Mouse (Mus musculus): ENCODE measurements at regions not wholly inside any gene's neighbourhood (a gene's known extent, or its start where the extent isn't known, plus 50 kb on each side); places are given as distances from the start of the nearest gene placed in this dataset.

- Histone ChIP-seq H3K4me2 (ENCODE audit: low read depth) (no peak overlapping the region), H3K4me3 (ENCODE audit: insufficient read depth in 1 of 2, low read depth in 2 of 2, low read length in 2 of 2) (no peak overlapping the region), H3K36me3 (replicated peaks; ENCODE audit: control insufficient read depth, insufficient read depth, low read depth) (no peaks in the 10 kb centered on the region), H3K27me3 (ENCODE audit: control insufficient read depth, insufficient read depth, low read length) (peaks cover 42% of the 10 kb centered on the region), H3K4me1 (replicated peaks; ENCODE audit: control insufficient read depth in 2 of 2, insufficient read depth in 2 of 2, low read length in 1 of 2) (no peaks in the 10 kb centered on the region), H3K9ac (replicated peaks) (no peak overlapping the region), H3K9me3 (ENCODE audit: control insufficient read depth, low read length) (no peaks in the 10 kb centered on the region), H3K27ac (no peak overlapping the region)
- DNase-seq (ENCODE audit: low read depth in 3 of 3, low spot score in 3 of 3), result no peak
- no peak for TF ChIP-seq CTCF (IDR thresholded peaks at IDR 0.05; ENCODE audit: low read depth)
- no peak for TF ChIP-seq EP300 (IDR thresholded peaks at IDR 0.05; ENCODE audit: low read depth)
- WGBS (ENCODE audit: insufficient replicate concordance), result 69% methylated on average over 9 of the region's 9 CpGs
- no peak for ATAC-seq (ENCODE audit: insufficient read depth)
These were observed 60.4 kb upstream of the Ppara start for GRCm38 (mm10) chr15:85674191-85674984.

GRCm38 (mm10) chr15:85675126-85675525 is 59.7 kb upstream of the Ppara start:
- no peak for ATAC-seq (ENCODE audit: insufficient read depth)
- no peak overlapping the region for H3K27ac ChIP-seq
- no peak overlapping the region for H3K4me3 ChIP-seq (ENCODE audit: insufficient read depth in 1 of 2, low read depth in 2 of 2, low read length in 2 of 2)
- H3K9ac ChIP-seq (replicated peaks), result no peak overlapping the region
- no peaks in the 10 kb centered on the region for H3K9me3 ChIP-seq (ENCODE audit: control insufficient read depth, low read length)
- peaks cover 35% of the 10 kb centered on the region for H3K27me3 ChIP-seq (ENCODE audit: control insufficient read depth, insufficient read depth, low read length)
- no peak overlapping the region for H3K4me2 ChIP-seq (ENCODE audit: low read depth)
- DNase-seq (ENCODE audit: low read depth in 3 of 3, low spot score in 3 of 3), result no peak
- WGBS (ENCODE audit: insufficient replicate concordance), result 68% methylated on average over 7 of the region's 7 CpGs
- TF ChIP-seq EP300 (IDR thresholded peaks at IDR 0.05; ENCODE audit: low read depth) (no peak), CTCF (IDR thresholded peaks at IDR 0.05; ENCODE audit: low read depth) (no peak)
- H3K36me3 ChIP-seq (replicated peaks; ENCODE audit: control insufficient read depth, insufficient read depth, low read depth), result no peaks in the 10 kb centered on the region
- H3K4me1 ChIP-seq (replicated peaks; ENCODE audit: control insufficient read depth in 2 of 2, insufficient read depth in 2 of 2, low read length in 1 of 2), result no peaks in the 10 kb centered on the region

GRCm38 (mm10) chr15:85675736-85676135 is 59.0 kb upstream of the Ppara start:
- H3K4me3 ChIP-seq (ENCODE audit: insufficient read depth in 1 of 2, low read depth in 2 of 2, low read length in 2 of 2), result no peak overlapping the region
- DNase-seq (ENCODE audit: low read depth in 3 of 3, low spot score in 3 of 3) (no peak), ATAC-seq (ENCODE audit: insufficient read depth) (no peak)
- H3K4me1 ChIP-seq (replicated peaks; ENCODE audit: control insufficient read depth in 2 of 2, insufficient read depth in 2 of 2, low read length in 1 of 2), result no peaks in the 10 kb centered on the region
- H3K4me2 ChIP-seq (ENCODE audit: low read depth), result no peak overlapping the region
- no peak overlapping the region for H3K27ac ChIP-seq
- 54% methylated on average over 5 of the region's 5 CpGs for WGBS (ENCODE audit: insufficient replicate concordance)
- no peak overlapping the region for H3K9ac ChIP-seq (replicated peaks)
- TF ChIP-seq EP300 (IDR thresholded peaks at IDR 0.05; ENCODE audit: low read depth), result no peak
- no peak for TF ChIP-seq CTCF (IDR thresholded peaks at IDR 0.05; ENCODE audit: low read depth)
- no peaks in the 10 kb centered on the region for H3K9me3 ChIP-seq (ENCODE audit: control insufficient read depth, low read length)
- peaks cover 29% of the 10 kb centered on the region for H3K27me3 ChIP-seq (ENCODE audit: control insufficient read depth, insufficient read depth, low read length)
- H3K36me3 ChIP-seq (replicated peaks; ENCODE audit: control insufficient read depth, insufficient read depth, low read depth), result no peaks in the 10 kb centered on the region

GRCm38 (mm10) chr15:85676156-85676555 is 58.6 kb upstream of the Ppara start:
- no peak overlapping the region for H3K27ac ChIP-seq
- no peak overlapping the region for H3K9ac ChIP-seq (replicated peaks)
- no peaks in the 10 kb centered on the region for H3K4me1 ChIP-seq (replicated peaks; ENCODE audit: control insufficient read depth in 2 of 2, insufficient read depth in 2 of 2, low read length in 1 of 2)
- TF ChIP-seq EP300 (IDR thresholded peaks at IDR 0.05; ENCODE audit: low read depth) (no peak), CTCF (IDR thresholded peaks at IDR 0.05; ENCODE audit: low read depth) (no peak)
- no peaks in the 10 kb centered on the region for H3K36me3 ChIP-seq (replicated peaks; ENCODE audit: control insufficient read depth, insufficient read depth, low read depth)
- 65% methylated on average over 3 of the region's 3 CpGs for WGBS (ENCODE audit: insufficient replicate concordance)
- H3K4me2 ChIP-seq (ENCODE audit: low read depth), result no peak overlapping the region
- H3K9me3 ChIP-seq (ENCODE audit: control insufficient read depth, low read length), result no peaks in the 10 kb centered on the region
- ATAC-seq (ENCODE audit: insufficient read depth) (no peak), DNase-seq (ENCODE audit: low read depth in 3 of 3, low spot score in 3 of 3) (no peak)
- no peak overlapping the region for H3K4me3 ChIP-seq (ENCODE audit: insufficient read depth in 1 of 2, low read depth in 2 of 2, low read length in 2 of 2)
- peaks cover 24% of the 10 kb centered on the region for H3K27me3 ChIP-seq (ENCODE audit: control insufficient read depth, insufficient read depth, low read length)

GRCm38 (mm10) chr15:85676871-85677270 is 57.9 kb upstream of the Ppara start:
- no peaks in the 10 kb centered on the region for H3K36me3 ChIP-seq (replicated peaks; ENCODE audit: control insufficient read depth, insufficient read depth, low read depth)
- no peak for TF ChIP-seq CTCF (IDR thresholded peaks at IDR 0.05; ENCODE audit: low read depth)
- TF ChIP-seq EP300 (IDR thresholded peaks at IDR 0.05; ENCODE audit: low read depth), result no peak
- H3K4me2 ChIP-seq (ENCODE audit: low read depth), result no peak overlapping the region
- ATAC-seq (ENCODE audit: insufficient read depth) (no peak), DNase-seq (ENCODE audit: low read depth in 3 of 3, low spot score in 3 of 3) (no peak)
- 59% methylated on average over 10 of the region's 10 CpGs for WGBS (ENCODE audit: insufficient replicate concordance)
- H3K4me1 ChIP-seq (replicated peaks; ENCODE audit: control insufficient read depth in 2 of 2, insufficient read depth in 2 of 2, low read length in 1 of 2), result no peaks in the 10 kb centered on the region
- peaks cover 17% of the 10 kb centered on the region for H3K27me3 ChIP-seq (ENCODE audit: control insufficient read depth, insufficient read depth, low read length)
- no peak overlapping the region for H3K9ac ChIP-seq (replicated peaks)
- no peak overlapping the region for H3K4me3 ChIP-seq (ENCODE audit: insufficient read depth in 1 of 2, low read depth in 2 of 2, low read length in 2 of 2)
- no peak overlapping the region for H3K27ac ChIP-seq
- no peaks in the 10 kb centered on the region for H3K9me3 ChIP-seq (ENCODE audit: control insufficient read depth, low read length)

Measured in liver, embryonic 14.5 days (tissue).